Mouse (Mus musculus) cerebellum, adult 9-10 months (tissue): ENCODE measurements around the gene Cd300a.
A peak's percentile ranks its signal among the peaks of the same experiment; 100 is the strongest.
"Not testable (repeated sequence)": the region's sequence is repeated elsewhere in the genome, so short reads cannot be mapped to it uniquely, and the experiment has no call there.

Source experiments
- DNase-seq: peaks from one replicate; pipeline ENCODE4 v3.0.0; 2022

Gene Cd300a

GRCm38 (mm10) chr11:114909538-114909937 is 19.7 kb downstream of the Cd300a start:
- DNase-seq, result not testable (repeated sequence)

- DNase-seq, result peak; percentile 88
Measured at GRCm38 (mm10) chr11:114912847-114913246, 23.0 kb downstream of the Cd300a start.

- DNase-seq, result no peak
Measured at GRCm38 (mm10) chr11:114914978-114915377, 25.1 kb downstream of the Cd300a start.

GRCm38 (mm10) chr11:114917120-114917519 is 27.3 kb downstream of the Cd300a start:
- DNase-seq, result no peak

- DNase-seq, result peak; percentile 88
Measured at GRCm38 (mm10) chr11:114922439-114922838, 32.6 kb downstream of the Cd300a start.

- DNase-seq, result no peak
Measured at GRCm38 (mm10) chr11:114923961-114924360, 34.1 kb downstream of the Cd300a start.

GRCm38 (mm10) chr11:114929581-114929980 is 39.7 kb downstream of the Cd300a start:
- DNase-seq, result no peak

GRCm38 (mm10) chr11:114931041-114931440 is 41.2 kb downstream of the Cd300a start:
- DNase-seq, result no peak

GRCm38 (mm10) chr11:114933591-114933990 is 43.8 kb downstream of the Cd300a start:
- no peak for DNase-seq

- DNase-seq, result no peak
Measured at GRCm38 (mm10) chr11:114934144-114934543, 44.3 kb downstream of the Cd300a start, which contains the start of gene Cd300lb. TSS of gene Cd300lb (minus strand) at chr11:114934386.
